Mouse (Mus musculus) heart, embryonic 11.5 days (tissue): ENCODE results near the gene Nfkb2. TPM values are rescaled to one million over a fixed set of nuclear protein-coding genes. Genes with fewer than 3 reads are reported as not detected.
A peak's percentile ranks its signal among the peaks of the same experiment; 100 is the strongest.

Source experiments
- ATAC-seq: fragments of 200-750 bp; cut with Nextera tagmentation; replicated peaks from 2 replicates; pipeline ENCODE4 v1.8.0; 2017; ENCODE audit warnings: moderate library complexity; ENCODE audit not compliant: insufficient number of reproducible peaks, low FRiP score, low TSS enrichment
- H3K27ac ChIP-seq: fragments of 300-500 bp; sonication (generic); 2 replicates; pipeline ENCODE4 v1.5.1; 2014; ENCODE audit warnings: mild to moderate bottlenecking, low read depth, low read length
- H3K27me3 ChIP-seq: fragments of 300-500 bp; sonication (generic); 2 replicates; pipeline ENCODE4 v1.6.1; 2014; ENCODE audit warnings: mild to moderate bottlenecking, low read length, mixed read lengths; ENCODE audit not compliant: control insufficient read depth, insufficient read depth
- H3K36me3 ChIP-seq: fragments of 300-500 bp; sonication (generic); 2 replicates; pipeline ENCODE4 v1.6.1; 2014; ENCODE audit warnings: mild to moderate bottlenecking, low read length, moderate library complexity, mixed read lengths; ENCODE audit not compliant: control insufficient read depth, insufficient read depth
- H3K4me1 ChIP-seq: fragments of 300-500 bp; sonication (generic); 2 replicates; pipeline ENCODE4 v1.6.1; 2014; ENCODE audit warnings: low read length; ENCODE audit not compliant: control insufficient read depth, insufficient read depth
- H3K4me2 ChIP-seq: fragments of 300-500 bp; sonication (generic); 2 replicates; pipeline ENCODE4 v1.6.1; 2014; ENCODE audit warnings: mild to moderate bottlenecking, moderate library complexity
- H3K4me3 ChIP-seq: fragments of 300-500 bp; sonication (generic); 2 replicates; pipeline ENCODE4 v1.5.1; 2014; ENCODE audit warnings: low read depth, low read length
- H3K9ac ChIP-seq: fragments of 300-500 bp; sonication (generic); 2 replicates; pipeline ENCODE4 v1.6.1; 2014; ENCODE audit warnings: mild to moderate bottlenecking, low read depth, low read length, moderate library complexity
- H3K9me3 ChIP-seq: fragments of 300-500 bp; sonication (generic); replicated peaks from 2 replicates; pipeline ENCODE4 v1.6.1; 2016; ENCODE audit warnings: low read length; ENCODE audit not compliant: control insufficient read depth
- WGBS: fragments of 180-500 bp; shearing (Covaris S2); extraction: QIAGEN DNeasy Blood & Tissue Kit; methylation state at CpG from one replicate; pipeline ENCODE4 v1.1.7; 2014; ENCODE audit not compliant: insufficient replicate concordance; 5-methylcytosine and 5-hydroxymethylcytosine counted together
- polyA plus RNA-seq: library from polyadenylated mRNA; unstranded; fragments of >200 nt; fragmentation: Nextera tagmentation; extraction: Ambion mirVana; gene quantifications from 2 replicates; pipeline ENCODE4 v1.2.1, GENCODE M21; 2014

Nfkb2 gene
- polyA plus RNA-seq, 1 experiment from 2014 or later, result 7.3 TPM

DNA sequence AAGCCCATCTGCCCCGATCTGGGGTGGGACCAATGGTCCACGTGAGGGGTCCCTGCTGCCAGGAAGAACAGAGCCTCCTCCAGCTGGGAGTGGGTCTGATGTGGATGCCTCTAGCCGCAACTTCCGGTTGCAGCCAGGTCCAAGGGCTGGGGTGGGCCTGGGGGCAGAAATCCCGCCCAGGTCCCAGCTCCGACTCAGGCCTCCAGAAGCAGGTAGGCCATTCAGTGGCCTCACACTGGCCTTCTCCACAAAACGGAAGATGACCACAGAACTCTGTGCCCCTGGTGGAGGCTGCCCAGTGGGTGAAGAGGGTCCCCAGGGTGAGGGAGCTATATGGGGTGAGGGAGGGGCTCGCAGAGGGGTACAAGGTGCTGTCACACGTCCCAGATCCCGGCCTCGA is 20.2 kb downstream of the Nfkb2 start:
- Histone ChIP-seq H3K4me3 (no peak overlapping the region), H3K36me3 (no peaks in the 10 kb centered on the region), H3K9ac (no peak overlapping the region), H3K27ac (no peak overlapping the region), H3K4me1 (peaks cover 10% of the 10 kb centered on the region), H3K27me3 (peaks cover 82% of the 10 kb centered on the region), H3K4me2 (no peak overlapping the region), H3K9me3 (no peaks in the 10 kb centered on the region)
- WGBS, result 62% methylated on average over 11 of the region's 11 CpGs
- ATAC-seq, result no peak

DNA sequence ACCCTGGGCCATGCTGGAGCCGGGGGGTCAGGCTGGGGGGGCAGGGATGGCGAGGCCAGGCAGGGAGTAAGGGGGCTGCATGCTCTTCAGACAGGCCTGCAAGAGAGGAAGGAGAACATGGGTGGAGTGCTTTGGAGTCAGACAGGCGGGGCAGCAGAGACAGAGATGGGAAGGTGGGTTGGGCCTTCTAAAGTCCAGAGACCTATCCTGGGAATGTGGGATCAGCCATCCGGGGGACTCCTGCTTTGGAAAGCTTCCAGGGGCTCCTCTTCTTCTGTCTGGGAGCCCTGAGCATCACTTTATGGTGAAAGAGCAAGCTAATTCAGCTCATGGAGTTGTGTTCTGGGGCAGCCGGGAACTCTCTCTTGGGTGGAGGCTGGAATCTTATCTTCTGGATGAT is 20.8 kb downstream of the Nfkb2 start:
- no peak overlapping the region for H3K4me3 ChIP-seq
- H3K4me2 ChIP-seq, result no peak overlapping the region
- no peaks in the 10 kb centered on the region for H3K9me3 ChIP-seq
- no peaks in the 10 kb centered on the region for H3K36me3 ChIP-seq
- 63% methylated on average over 5 of the region's 5 CpGs for WGBS
- H3K9ac ChIP-seq, result no peak overlapping the region
- no peak for ATAC-seq
- H3K27ac ChIP-seq, result no peak overlapping the region
- H3K27me3 ChIP-seq, result peaks cover 76% of the 10 kb centered on the region
- H3K4me1 ChIP-seq, result peaks cover 16% of the 10 kb centered on the region

DNA sequence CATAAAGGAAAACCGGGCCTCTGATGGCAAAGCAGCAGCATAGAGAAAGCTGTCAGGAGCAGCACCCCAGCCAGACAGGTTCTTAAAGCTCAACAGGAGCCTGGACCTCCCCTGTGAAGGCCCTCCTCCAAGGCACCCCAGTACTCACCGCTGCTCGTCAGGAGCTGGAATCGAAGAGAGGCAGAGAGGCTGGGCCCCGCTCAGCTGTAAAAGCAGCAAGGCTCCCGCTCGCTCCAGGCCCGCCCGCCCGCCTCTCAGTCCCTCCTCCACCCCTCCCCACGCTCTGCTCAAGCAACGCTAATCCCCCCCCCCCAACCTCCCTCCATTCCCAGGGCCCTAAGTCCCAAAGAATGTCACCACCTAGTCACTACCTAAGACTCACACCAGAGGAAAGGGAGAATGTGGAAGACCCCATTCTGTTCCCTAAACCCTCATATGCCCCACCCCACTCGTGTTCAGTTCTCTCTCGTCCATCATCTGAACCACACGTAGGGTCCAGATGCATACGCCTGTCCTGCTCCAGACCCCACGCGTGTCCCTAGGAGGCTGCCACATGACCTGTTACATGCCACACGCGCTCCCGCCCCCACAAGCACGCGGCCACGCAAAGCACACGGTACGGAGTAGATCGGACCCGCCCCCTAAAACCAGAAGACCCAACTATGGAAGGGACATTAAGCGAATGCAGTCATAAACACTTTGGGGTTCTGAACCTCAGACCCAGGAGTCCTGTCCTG is 22.1 kb downstream of the Nfkb2 start:
- Histone ChIP-seq H3K4me2 (no peak overlapping the region), H3K4me3 (no peak overlapping the region)

DNA sequence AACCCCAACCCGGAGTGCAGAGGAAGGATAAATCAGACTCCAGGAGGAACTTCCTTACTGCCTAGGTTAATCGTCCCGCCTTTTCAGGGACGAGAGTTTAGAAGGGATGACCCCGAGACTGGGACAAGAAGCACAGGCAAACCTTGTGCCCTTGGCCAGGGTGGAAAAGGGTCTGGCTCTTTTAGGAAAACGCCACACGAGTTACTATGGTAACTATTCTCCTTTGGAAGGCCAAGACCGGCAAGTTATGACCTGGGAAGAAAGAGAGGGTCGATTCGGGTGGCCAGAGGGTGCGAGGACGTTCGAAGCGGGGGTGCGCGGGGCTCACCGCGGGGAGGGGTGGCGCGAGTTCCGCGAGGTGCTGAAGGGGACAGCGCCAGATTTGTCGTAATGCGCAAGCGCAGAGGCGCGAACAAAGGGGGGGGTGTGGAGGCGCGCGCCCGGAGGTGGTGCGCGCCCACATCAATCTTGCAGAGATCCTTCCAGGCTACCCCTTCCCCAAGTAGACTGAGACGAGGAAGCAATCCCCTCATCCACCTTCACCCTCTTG is 22.7 kb downstream of the Nfkb2 start, which contains the start of gene Psd:
Gene Psd, minus strand, starts transcription at position 401 of the 550 bp plus-strand sequence.
- ATAC-seq, result no peak
- Histone ChIP-seq H3K9ac (peak within 1 kb of the TSS; percentile 73), H3K27me3 (peaks cover 57% of the 10 kb centered on the region), H3K36me3 (peaks cover 3% of the 10 kb centered on the region; the same call in 1 of the 2 replicates), H3K27ac (peak within 1 kb of the TSS; percentile 60), H3K4me2 (peak within 1 kb of the TSS; percentile 99), H3K4me3 (peak within 1 kb of the TSS; percentile 64), H3K4me1 (peaks cover 16% of the 10 kb centered on the region), H3K9me3 (no peaks in the 10 kb centered on the region)
- WGBS, result under 1% methylated on average over 35 of the region's 35 CpGs

More for the DNA sequence above, 22.1 kb downstream of the Nfkb2 start:
- peaks cover 64% of the 10 kb centered on the region for H3K27me3 ChIP-seq
- no peak overlapping the region for H3K27ac ChIP-seq
- 5% methylated on average over 27 of the region's 29 CpGs for WGBS
- no peak for ATAC-seq
- no peaks in the 10 kb centered on the region for H3K9me3 ChIP-seq
- H3K9ac ChIP-seq, result no peak overlapping the region
- peaks cover 16% of the 10 kb centered on the region for H3K4me1 ChIP-seq
- H3K36me3 ChIP-seq, result peaks cover 3% of the 10 kb centered on the region; the same call in 1 of the 2 replicates

DNA sequence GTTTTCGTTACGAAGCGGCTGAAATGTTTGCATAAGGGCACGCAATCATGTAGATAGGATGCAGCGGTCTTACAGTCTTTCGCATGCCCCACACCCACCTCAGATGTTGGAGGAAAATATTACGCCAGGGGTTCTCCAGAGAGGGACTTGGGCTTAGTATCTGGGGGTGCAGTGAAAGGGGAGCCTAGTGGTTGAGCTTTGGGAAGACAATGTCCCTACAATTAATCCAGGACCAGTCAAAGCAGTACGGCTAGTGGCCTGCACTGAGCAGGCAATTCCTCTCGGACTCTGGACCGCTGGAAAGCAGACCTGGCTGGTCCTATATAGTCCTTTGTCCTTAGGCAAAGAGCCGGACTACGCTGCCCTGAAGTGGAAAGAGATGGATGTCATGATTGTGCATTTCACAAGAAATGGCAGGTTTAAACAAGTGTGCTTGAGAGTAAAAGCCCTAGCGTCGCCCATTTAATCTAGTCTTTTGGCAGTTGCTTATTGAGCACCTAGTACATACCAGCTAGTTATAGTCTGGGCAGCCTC is 23.5 kb downstream of the Nfkb2 start:
- H3K9ac ChIP-seq, result peak overlapping the region; percentile 73
- H3K36me3 ChIP-seq, result peaks cover 3% of the 10 kb centered on the region; the same call in 1 of the 2 replicates
- H3K4me3 ChIP-seq, result peak overlapping the region; percentile 64
- no peaks in the 10 kb centered on the region for H3K9me3 ChIP-seq
- H3K27me3 ChIP-seq, result peaks cover 50% of the 10 kb centered on the region
- H3K27ac ChIP-seq, result no peak overlapping the region
- peak overlapping the region; percentile 99 for H3K4me2 ChIP-seq
- no peak for ATAC-seq
- H3K4me1 ChIP-seq, result peaks cover 16% of the 10 kb centered on the region
- WGBS, result 25% methylated on average over 14 of the region's 14 CpGs

DNA sequence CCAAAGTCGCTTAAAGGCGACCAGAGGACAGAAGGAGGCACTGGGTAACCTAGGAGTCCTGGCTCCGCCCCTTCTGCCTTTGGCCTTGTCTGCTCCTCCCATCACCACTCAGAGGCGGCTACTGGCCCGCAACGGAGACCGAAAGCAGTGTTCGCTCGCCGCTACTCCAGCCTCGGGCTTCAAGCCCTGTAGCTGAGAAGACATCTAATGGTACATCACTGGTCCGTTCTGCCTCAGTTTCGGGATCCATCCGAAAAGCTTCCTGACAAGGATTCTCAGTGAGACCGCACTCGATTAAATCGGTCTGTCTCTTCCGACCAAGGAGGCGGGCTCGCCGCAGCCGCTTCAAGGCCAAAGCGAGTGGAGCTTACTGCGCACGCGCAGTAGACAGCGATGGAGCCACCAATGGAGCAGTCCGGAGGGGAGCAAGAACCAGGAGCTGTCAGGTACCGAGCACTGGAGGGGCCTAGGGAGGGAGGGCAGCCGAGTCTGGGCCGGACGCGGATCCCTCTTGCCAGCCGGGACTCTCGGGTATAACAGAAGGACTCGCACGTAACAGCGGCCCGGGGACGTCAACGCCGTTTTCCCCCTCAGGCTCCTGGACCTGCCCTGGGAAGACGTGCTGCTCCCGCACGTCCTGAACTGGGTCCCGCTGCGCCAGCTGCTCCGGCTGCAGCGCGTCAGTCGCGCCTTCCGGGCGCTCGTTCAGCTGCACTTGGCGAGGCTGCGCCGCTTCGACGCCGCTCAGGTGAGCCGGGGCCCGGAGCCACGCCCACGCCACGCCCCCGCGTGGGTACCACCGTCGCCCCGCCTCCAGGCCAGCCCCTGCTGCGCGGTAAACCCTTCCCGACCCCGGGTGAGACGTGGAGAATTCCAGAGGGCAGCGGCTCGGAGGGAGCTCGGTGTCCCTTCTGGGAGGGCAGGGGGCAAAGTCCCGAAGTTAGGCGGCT is 24.2 kb downstream of the Nfkb2 start, which contains the start of gene Fbxl15:
Gene Fbxl15, plus strand, starts transcription at position 104 of the 950 bp plus-strand sequence.
- WGBS, result under 1% methylated on average over 78 of the region's 81 CpGs
- Histone ChIP-seq H3K36me3 (peaks cover 3% of the 10 kb centered on the region; the same call in 1 of the 2 replicates), H3K9me3 (no peaks in the 10 kb centered on the region), H3K4me1 (peaks cover 16% of the 10 kb centered on the region), H3K4me2 (peak within 1 kb of the TSS; percentile 99), H3K9ac (peak within 1 kb of the TSS; percentile 73), H3K27ac (peak within 1 kb of the TSS; percentile 60), H3K27me3 (peaks cover 42% of the 10 kb centered on the region), H3K4me3 (peak within 1 kb of the TSS; percentile 64)
- ATAC-seq, result peak; percentile 85

DNA sequence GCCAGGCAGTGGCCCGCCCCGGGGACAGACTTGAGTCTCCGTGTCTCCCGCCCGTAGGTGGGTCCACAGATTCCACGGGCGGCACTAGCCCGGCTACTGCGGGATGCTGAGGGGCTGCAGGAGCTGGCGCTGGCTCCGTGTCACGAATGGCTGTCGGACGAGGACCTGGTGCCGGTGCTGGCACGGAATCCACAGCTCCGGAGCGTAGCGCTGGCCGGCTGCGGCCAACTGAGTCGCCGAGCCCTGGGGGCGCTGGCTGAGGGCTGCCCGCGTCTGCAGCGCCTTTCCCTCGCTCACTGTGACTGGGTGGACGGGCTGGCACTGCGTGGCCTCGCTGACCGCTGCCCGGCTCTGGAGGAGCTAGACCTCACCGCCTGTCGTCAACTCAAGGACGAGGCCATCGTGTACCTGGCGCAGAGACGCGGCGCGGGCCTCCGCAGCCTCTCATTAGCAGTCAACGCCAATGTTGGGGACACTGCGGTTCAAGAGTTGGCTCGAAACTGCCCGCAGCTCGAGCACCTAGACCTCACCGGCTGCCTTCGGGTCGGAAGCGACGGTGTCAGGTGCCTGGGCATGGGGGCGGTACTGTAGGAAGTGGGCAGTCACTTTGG is 25.0 kb downstream of the Nfkb2 start:
- Histone ChIP-seq H3K27me3 (peaks cover 34% of the 10 kb centered on the region), H3K4me1 (peaks cover 16% of the 10 kb centered on the region), H3K4me2 (peak overlapping the region; percentile 99), H3K27ac (peak overlapping the region; percentile 60; the same call in 1 of the 2 replicates), H3K9ac (peak overlapping the region; percentile 73), H3K4me3 (peak overlapping the region; percentile 64), H3K9me3 (no peaks in the 10 kb centered on the region), H3K36me3 (peaks cover 3% of the 10 kb centered on the region; the same call in 1 of the 2 replicates)
- no peak; the same call in 1 of the 2 replicates for ATAC-seq
- WGBS, result 2% methylated on average over 54 of the region's 54 CpGs
